Mouse (Mus musculus): Measurements from ENCODE around the gene Atat1.

- TF ChIP-seq CTCF (IDR thresholded peaks at IDR 0.05; ENCODE audit: borderline replicate concordance, insufficient read depth, low read depth, low read length) (no peak), POLR2A (IDR thresholded peaks at IDR 0.05; ENCODE audit: borderline replicate concordance, insufficient read depth, low read length) (no peak)
Observed at GRCm38 (mm10) chr17:35958533-35959223, 48.8 kb upstream of the Atat1 start.

Data from cerebellum, adult 2 months (tissue).